Mouse (Mus musculus): Measurements from ENCODE around the gene Per2. TPM values are rescaled to one million over a fixed set of nuclear protein-coding genes. Genes with fewer than 3 reads are reported as not detected.

Gene Per2
- total and polyA plus RNA-seq, 3 experiments, result 5.3 to 17.5 (median 15.4) TPM

GRCm38 (mm10) chr1:91413030-91413506 lies 46.1 kb downstream of the Per2 start:
- H3K4me1 ChIP-seq (ENCODE audit: insufficient read depth, low read depth, low read length), result peaks cover 36% of the 10 kb centered on the region
- peak; percentile 100 for DNase-seq (ENCODE audit: low spot score)
- ATAC-seq (ENCODE audit: extremely low read depth, insufficient number of reproducible peaks, low FRiP score, poor library complexity, severe bottlenecking), result peak; percentile 96
- peak overlapping the region; percentile 80 for H3K4me3 ChIP-seq (ENCODE audit: low read depth, low read length)
- TF ChIP-seq TAL1 (conservative IDR thresholded peaks at IDR 0.05; ENCODE audit: low read depth, low read length) (no peak), CTCF (IDR thresholded peaks at IDR 0.05; ENCODE audit: low read depth, low read length) (no peak), GATA2 (IDR thresholded peaks at IDR 0.05; ENCODE audit: borderline replicate concordance, low read depth, low read length) (no peak), GATA1 (IDR thresholded peaks at IDR 0.05; ENCODE audit: borderline replicate concordance, low read length) (no peak), POLR2AphosphoS5 (IDR thresholded peaks at IDR 0.05; ENCODE audit: insufficient replicate concordance, low read depth, low read length) (no peak)
- H3K27me3 ChIP-seq (ENCODE audit: insufficient read depth, low read length), result no peaks in the 10 kb centered on the region
- no peaks in the 10 kb centered on the region for H3K9me3 ChIP-seq (replicated peaks)
- H3K36me3 ChIP-seq (replicated peaks), result peaks cover 50% of the 10 kb centered on the region

- TF ChIP-seq POLR2AphosphoS5 (IDR thresholded peaks at IDR 0.05; ENCODE audit: insufficient replicate concordance, low read depth, low read length) (no peak), GATA2 (IDR thresholded peaks at IDR 0.05; ENCODE audit: borderline replicate concordance, low read depth, low read length) (no peak), GATA1 (IDR thresholded peaks at IDR 0.05; ENCODE audit: borderline replicate concordance, low read length) (no peak), CTCF (IDR thresholded peaks at IDR 0.05; ENCODE audit: low read depth, low read length) (no peak), TAL1 (conservative IDR thresholded peaks at IDR 0.05; ENCODE audit: low read depth, low read length) (no peak)
- Histone ChIP-seq H3K36me3 (replicated peaks) (peaks cover 44% of the 10 kb centered on the region), H3K4me3 (ENCODE audit: low read depth, low read length) (peak overlapping the region; percentile 80), H3K9me3 (replicated peaks) (no peaks in the 10 kb centered on the region), H3K27me3 (ENCODE audit: insufficient read depth, low read length) (peaks cover 6% of the 10 kb centered on the region), H3K4me1 (ENCODE audit: insufficient read depth, low read depth, low read length) (peaks cover 37% of the 10 kb centered on the region)
- ATAC-seq (ENCODE audit: extremely low read depth, insufficient number of reproducible peaks, low FRiP score, poor library complexity, severe bottlenecking) (no peak), DNase-seq (ENCODE audit: low spot score) (peak; percentile 81)
Observed at GRCm38 (mm10) chr1:91412286-91413029, 46.7 kb downstream of the Per2 start.

GRCm38 (mm10) chr1:91411631-91412285 lies 47.4 kb downstream of the Per2 start:
- H3K36me3 ChIP-seq (replicated peaks), result peaks cover 37% of the 10 kb centered on the region
- no peaks in the 10 kb centered on the region for H3K9me3 ChIP-seq (replicated peaks)
- no peak for ATAC-seq (ENCODE audit: extremely low read depth, insufficient number of reproducible peaks, low FRiP score, poor library complexity, severe bottlenecking)
- H3K4me3 ChIP-seq (ENCODE audit: low read depth, low read length), result peak overlapping the region; percentile 80
- no peak for DNase-seq (ENCODE audit: low spot score)
- H3K27me3 ChIP-seq (ENCODE audit: insufficient read depth, low read length), result peaks cover 13% of the 10 kb centered on the region
- peaks cover 37% of the 10 kb centered on the region for H3K4me1 ChIP-seq (ENCODE audit: insufficient read depth, low read depth, low read length)
- TF ChIP-seq POLR2AphosphoS5 (IDR thresholded peaks at IDR 0.05; ENCODE audit: insufficient replicate concordance, low read depth, low read length) (no peak), GATA1 (IDR thresholded peaks at IDR 0.05; ENCODE audit: borderline replicate concordance, low read length) (no peak), GATA2 (IDR thresholded peaks at IDR 0.05; ENCODE audit: borderline replicate concordance, low read depth, low read length) (no peak), CTCF (IDR thresholded peaks at IDR 0.05; ENCODE audit: low read depth, low read length) (no peak), TAL1 (conservative IDR thresholded peaks at IDR 0.05; ENCODE audit: low read depth, low read length) (no peak)

- H3K36me3 ChIP-seq (replicated peaks), result peaks cover 25% of the 10 kb centered on the region
- H3K4me3 ChIP-seq (ENCODE audit: low read depth, low read length), result no peak overlapping the region
- H3K27me3 ChIP-seq (ENCODE audit: insufficient read depth, low read length), result peaks cover 48% of the 10 kb centered on the region
- ATAC-seq (ENCODE audit: extremely low read depth, insufficient number of reproducible peaks, low FRiP score, poor library complexity, severe bottlenecking) (no peak), DNase-seq (ENCODE audit: low spot score) (no peak)
- peaks cover 31% of the 10 kb centered on the region for H3K4me1 ChIP-seq (ENCODE audit: insufficient read depth, low read depth, low read length)
- TF ChIP-seq TAL1 (conservative IDR thresholded peaks at IDR 0.05; ENCODE audit: low read depth, low read length) (no peak), GATA1 (IDR thresholded peaks at IDR 0.05; ENCODE audit: borderline replicate concordance, low read length) (no peak), CTCF (IDR thresholded peaks at IDR 0.05; ENCODE audit: low read depth, low read length) (no peak), POLR2AphosphoS5 (IDR thresholded peaks at IDR 0.05; ENCODE audit: insufficient replicate concordance, low read depth, low read length) (no peak), GATA2 (IDR thresholded peaks at IDR 0.05; ENCODE audit: borderline replicate concordance, low read depth, low read length) (no peak)
- no peaks in the 10 kb centered on the region for H3K9me3 ChIP-seq (replicated peaks)
Observed at GRCm38 (mm10) chr1:91407819-91408218, 51.3 kb downstream of the Per2 start.

- peaks cover 12% of the 10 kb centered on the region for H3K4me1 ChIP-seq (ENCODE audit: insufficient read depth, low read depth, low read length)
- H3K9me3 ChIP-seq (replicated peaks), result no peaks in the 10 kb centered on the region
- ATAC-seq (ENCODE audit: extremely low read depth, insufficient number of reproducible peaks, low FRiP score, poor library complexity, severe bottlenecking), result no peak
- peaks cover 7% of the 10 kb centered on the region for H3K36me3 ChIP-seq (replicated peaks)
- no peak for DNase-seq (ENCODE audit: low spot score)
- H3K4me3 ChIP-seq (ENCODE audit: low read depth, low read length), result peak overlapping the region; percentile 9; the same call in 1 of the 2 replicates
- TF ChIP-seq GATA2 (IDR thresholded peaks at IDR 0.05; ENCODE audit: borderline replicate concordance, low read depth, low read length) (no peak), POLR2AphosphoS5 (IDR thresholded peaks at IDR 0.05; ENCODE audit: insufficient replicate concordance, low read depth, low read length) (no peak), CTCF (IDR thresholded peaks at IDR 0.05; ENCODE audit: low read depth, low read length) (no peak), TAL1 (conservative IDR thresholded peaks at IDR 0.05; ENCODE audit: low read depth, low read length) (no peak), GATA1 (IDR thresholded peaks at IDR 0.05; ENCODE audit: borderline replicate concordance, low read length) (no peak)
- peaks cover 61% of the 10 kb centered on the region for H3K27me3 ChIP-seq (ENCODE audit: insufficient read depth, low read length)
Observed at GRCm38 (mm10) chr1:91405406-91406169, 53.5 kb downstream of the Per2 start.

All from G1E (cell line).